Mouse (Mus musculus) liver, embryonic 11.5 days (tissue): ENCODE results near the gene Stpg4. TPM values are rescaled to one million over a fixed set of nuclear protein-coding genes. Genes with fewer than 3 reads are reported as not detected.

Source experiments
- ATAC-seq: fragments of 200-750 bp; cut with Nextera tagmentation; replicated peaks from 2 replicates; pipeline ENCODE4 v1.8.0; 2017; ENCODE audit warnings: moderate number of reproducible peaks, mild to moderate bottlenecking, moderate TSS enrichment, moderate library complexity; ENCODE audit not compliant: low FRiP score
- DNase-seq: peaks from one replicate; pipeline ENCODE4 v3.0.0-alpha.2; 2017; ENCODE audit warnings: low spot score
- H3K27ac ChIP-seq: fragments of 300-500 bp; sonication (generic); 2 replicates; pipeline ENCODE4 v1.5.1; 2014; ENCODE audit warnings: mild to moderate bottlenecking, low read depth, low read length, control low read depth
- H3K27me3 ChIP-seq: fragments of 300-500 bp; sonication (generic); replicated peaks from 2 replicates; pipeline ENCODE4 v1.6.1; 2014; ENCODE audit warnings: low read length, mixed read lengths; ENCODE audit not compliant: control insufficient read depth, insufficient read depth
- H3K36me3 ChIP-seq: fragments of 300-500 bp; sonication (generic); 2 replicates; pipeline ENCODE4 v1.6.1; 2014; ENCODE audit warnings: mild to moderate bottlenecking, low read length, moderate library complexity, mixed read lengths; ENCODE audit not compliant: control insufficient read depth, insufficient read depth
- H3K4me1 ChIP-seq: fragments of 300-500 bp; sonication (generic); replicated peaks from 2 replicates; pipeline ENCODE4 v1.6.1; 2014; ENCODE audit warnings: low read length, mixed read lengths; ENCODE audit not compliant: control insufficient read depth, insufficient read depth
- H3K4me2 ChIP-seq: fragments of 300-500 bp; sonication (generic); 2 replicates; pipeline ENCODE4 v1.6.1; 2014; ENCODE audit warnings: mild to moderate bottlenecking, control low read depth, moderate library complexity
- H3K4me3 ChIP-seq: fragments of 300-500 bp; sonication (generic); 2 replicates; pipeline ENCODE4 v1.5.1; 2014; ENCODE audit warnings: low read depth, low read length, control low read depth
- H3K9ac ChIP-seq: fragments of 300-500 bp; sonication (generic); 2 replicates; pipeline ENCODE4 v1.6.1; 2014; ENCODE audit warnings: low read depth, low read length, control low read depth
- H3K9me3 ChIP-seq: fragments of 300-500 bp; sonication (generic); 2 replicates; pipeline ENCODE4 v1.6.1; 2016; ENCODE audit warnings: low read length, inconsistent platforms, mixed read lengths; ENCODE audit not compliant: control insufficient read depth
- WGBS: fragments of 180-500 bp; shearing (Covaris S2); extraction: QIAGEN DNeasy Blood & Tissue Kit; methylation state at CpG from one replicate; pipeline ENCODE4 v1.1.7; 2014; 5-methylcytosine and 5-hydroxymethylcytosine counted together
- polyA plus RNA-seq: library from polyadenylated mRNA; unstranded; fragments of >200 nt; fragmentation: Nextera tagmentation; extraction: Ambion mirVana; gene quantifications from 2 replicates; pipeline ENCODE4 v1.2.1, GENCODE M21; 2014

The Stpg4 gene
- polyA plus RNA-seq, 1 experiment from 2014 or later = not detected

- peaks cover 15% of the 10 kb centered on the region for H3K4me1 ChIP-seq
- H3K4me3 ChIP-seq = no peak overlapping the region
- 72% methylated on average over 2 of the region's 2 CpGs for WGBS
- H3K9me3 ChIP-seq = no peaks in the 10 kb centered on the region
- DNase-seq (no peak), ATAC-seq (no peak)
- H3K27ac ChIP-seq = no peak overlapping the region
- no peaks in the 10 kb centered on the region for H3K27me3 ChIP-seq
- peaks cover 2% of the 10 kb centered on the region; the same call in 1 of the 2 replicates for H3K36me3 ChIP-seq
- H3K9ac ChIP-seq = no peak overlapping the region
- no peak overlapping the region for H3K4me2 ChIP-seq
These were observed 14.0 kb upstream of the Stpg4 start for GRCm38 (mm10) chr17:87441537-87441936.

- ATAC-seq = no peak
- Histone ChIP-seq H3K9me3 (no peaks in the 10 kb centered on the region), H3K4me1 (peaks cover 11% of the 10 kb centered on the region), H3K4me3 (no peak overlapping the region), H3K9ac (no peak overlapping the region), H3K4me2 (no peak overlapping the region), H3K27ac (no peak overlapping the region), H3K27me3 (no peaks in the 10 kb centered on the region), H3K36me3 (peaks cover 13% of the 10 kb centered on the region; the same call in 1 of the 2 replicates)
- DNase-seq = no peak
- WGBS = 90% methylated on average over 2 of the region's 2 CpGs
These were observed 11.9 kb upstream of the Stpg4 start for GRCm38 (mm10) chr17:87439441-87439840.

GRCm38 (mm10) chr17:87433929-87434328 lies 6.4 kb upstream of the Stpg4 start:
- DNase-seq = no peak
- H3K4me1 ChIP-seq = no peaks in the 10 kb centered on the region; the same call in 1 of the 2 replicates
- WGBS = 95% methylated on average over 3 of the region's 3 CpGs

GRCm38 (mm10) chr17:87432743-87433142 lies 5.2 kb upstream of the Stpg4 start:
- ATAC-seq = no peak
- H3K9me3 ChIP-seq = no peaks in the 10 kb centered on the region
- DNase-seq = no peak
- no peak overlapping the region for H3K27ac ChIP-seq
- H3K9ac ChIP-seq = no peak overlapping the region
- no peak overlapping the region for H3K4me2 ChIP-seq
- peaks cover 37% of the 10 kb centered on the region for H3K36me3 ChIP-seq
- H3K4me1 ChIP-seq = no peaks in the 10 kb centered on the region; the same call in 1 of the 2 replicates
- H3K27me3 ChIP-seq = no peaks in the 10 kb centered on the region
- no peak overlapping the region for H3K4me3 ChIP-seq
- WGBS = 92% methylated on average over 5 of the region's 5 CpGs

More at GRCm38 (mm10) chr17:87433929-87434328, 6.4 kb upstream of the Stpg4 start:
- Histone ChIP-seq H3K36me3 (peaks cover 37% of the 10 kb centered on the region), H3K4me3 (no peak overlapping the region), H3K4me2 (no peak overlapping the region), H3K9ac (no peak overlapping the region), H3K27ac (no peak overlapping the region), H3K9me3 (no peaks in the 10 kb centered on the region), H3K27me3 (no peaks in the 10 kb centered on the region)
- ATAC-seq = no peak

DNA sequence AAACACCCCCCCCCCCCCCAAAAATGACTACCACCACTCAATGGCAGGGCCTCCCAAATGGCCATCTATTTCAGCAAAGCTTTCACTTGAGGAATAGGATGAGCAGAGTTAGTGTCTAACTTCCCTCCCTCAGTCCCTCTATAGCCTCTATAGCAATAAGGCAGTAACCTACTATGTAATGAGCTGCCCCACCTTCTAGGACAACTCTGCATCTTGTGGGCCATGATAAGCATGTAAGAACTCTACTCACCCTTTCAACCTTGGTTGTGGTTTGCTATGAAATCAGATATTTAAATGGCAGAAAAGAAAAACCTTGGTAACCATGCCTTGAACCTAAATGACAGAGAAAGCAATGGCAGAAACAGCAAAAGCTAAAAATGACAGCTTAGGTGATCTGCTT lies 4.8 kb upstream of the Stpg4 start:
- peaks cover 37% of the 10 kb centered on the region for H3K36me3 ChIP-seq

DNA sequence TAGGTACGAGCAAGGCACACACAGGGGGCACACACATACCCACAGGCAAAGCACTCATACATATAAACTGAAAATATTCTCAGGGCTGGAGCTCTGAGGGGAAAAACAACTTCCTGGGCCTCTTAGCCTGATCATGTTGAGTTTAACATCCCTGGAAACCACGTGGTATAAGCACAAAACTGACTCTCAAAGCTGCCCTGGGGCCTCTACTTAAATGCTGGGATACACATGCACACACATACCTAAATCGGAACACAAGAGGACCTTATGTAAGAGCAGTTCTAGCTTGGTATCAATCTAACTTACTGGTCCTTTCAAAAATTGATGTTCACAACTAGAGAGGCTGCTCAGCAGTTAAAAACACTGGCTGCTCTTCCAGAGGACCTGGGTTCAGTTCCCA lies 1.9 kb upstream of the Stpg4 start:
- H3K36me3 ChIP-seq = peaks cover 26% of the 10 kb centered on the region
- no peaks in the 10 kb centered on the region for H3K4me1 ChIP-seq
- whole genome bisulfite sequencing = 77% methylated on average over 3 of the region's 3 CpGs
- DNase-seq (no peak), ATAC-seq (no peak)
- H3K9me3 ChIP-seq = no peaks in the 10 kb centered on the region
- no peaks in the 10 kb centered on the region for H3K27me3 ChIP-seq
- no peak overlapping the region for H3K9ac ChIP-seq
- no peak overlapping the region for H3K27ac ChIP-seq
- H3K4me2 ChIP-seq = no peak overlapping the region
- no peak overlapping the region for H3K4me3 ChIP-seq

More for the DNA sequence above, 4.8 kb upstream of the Stpg4 start:
- Histone ChIP-seq H3K27me3 (no peaks in the 10 kb centered on the region), H3K4me2 (no peak overlapping the region), H3K9ac (no peak overlapping the region), H3K4me1 (no peaks in the 10 kb centered on the region; the same call in 1 of the 2 replicates), H3K4me3 (no peak overlapping the region), H3K27ac (no peak overlapping the region), H3K9me3 (no peaks in the 10 kb centered on the region)
- ATAC-seq (no peak), DNase-seq (no peak)

- no peak overlapping the region for H3K9ac ChIP-seq
- H3K9me3 ChIP-seq = no peaks in the 10 kb centered on the region
- no peaks in the 10 kb centered on the region for H3K36me3 ChIP-seq
- no peak overlapping the region for H3K4me2 ChIP-seq
- no peaks in the 10 kb centered on the region for H3K4me1 ChIP-seq
- H3K4me3 ChIP-seq = no peak overlapping the region
- H3K27me3 ChIP-seq = no peaks in the 10 kb centered on the region
- no peak overlapping the region for H3K27ac ChIP-seq
- ATAC-seq (no peak), DNase-seq (no peak)
- WGBS = 78% methylated on average over 7 of the region's 7 CpGs
These were observed 9.5 kb downstream of the Stpg4 start for GRCm38 (mm10) chr17:87418082-87418481.

GRCm38 (mm10) chr17:87406646-87407045 lies 20.9 kb downstream of the Stpg4 start:
- Histone ChIP-seq H3K9ac (no peak overlapping the region), H3K36me3 (no peaks in the 10 kb centered on the region), H3K9me3 (no peaks in the 10 kb centered on the region), H3K27ac (no peak overlapping the region), H3K4me2 (no peak overlapping the region), H3K27me3 (no peaks in the 10 kb centered on the region), H3K4me3 (no peak overlapping the region), H3K4me1 (0 out of 2 replicates have a peak, but pooled peaks cover 2% of the 10 kb centered on the region)
- ATAC-seq = no peak
- 85% methylated on average over 4 of the region's 4 CpGs for WGBS
- DNase-seq = no peak

GRCm38 (mm10) chr17:87405576-87405975 lies 22.0 kb downstream of the Stpg4 start:
- DNase-seq (no peak), ATAC-seq (no peak)
- Histone ChIP-seq H3K9ac (no peak overlapping the region), H3K4me3 (no peak overlapping the region), H3K4me2 (no peak overlapping the region), H3K27ac (no peak overlapping the region), H3K27me3 (no peaks in the 10 kb centered on the region), H3K9me3 (no peaks in the 10 kb centered on the region), H3K36me3 (no peaks in the 10 kb centered on the region), H3K4me1 (0 out of 2 replicates have a peak, but pooled peaks cover 2% of the 10 kb centered on the region)
- WGBS = 67% methylated on average over 11 of the region's 11 CpGs
